Mouse (Mus musculus) cortical plate, adult 2 months (tissue): ENCODE measurements around the gene Ireb2. TPM values are rescaled to one million over a fixed set of nuclear protein-coding genes. Genes with fewer than 3 reads are reported as not detected.
"Not testable (repeated sequence)": the region's sequence is repeated elsewhere in the genome, so short reads cannot be mapped to it uniquely, and the experiment has no call there.

ENCODE experiments used
- H3K27ac ChIP-seq: fragments of 200-500 bp; 2 replicates; pipeline ENCODE4 v1.5.1; 2012; ENCODE audit warnings: low read length, control low read depth, inconsistent platforms; ENCODE audit not compliant: insufficient read depth
- H3K4me1 ChIP-seq: fragments of 200-500 bp; 2 replicates; pipeline ENCODE4 v1.6.1; 2011; ENCODE audit warnings: low read length; ENCODE audit not compliant: control insufficient read depth, insufficient read depth
- H3K4me3 ChIP-seq: fragments of 200-500 bp; 2 replicates; pipeline ENCODE4 v1.5.1; 2011; ENCODE audit warnings: mild to moderate bottlenecking, low read length, control low read depth; ENCODE audit not compliant: insufficient read depth
- CTCF ChIP-seq: fragments of 200-500 bp; IDR thresholded peaks from 2 replicates; pipeline ENCODE4 v1.5.1; 2011; ENCODE audit warnings: mild to moderate bottlenecking, control low read depth, low read length; ENCODE audit not compliant: insufficient read depth; ENCODE audit errors: extremely low read depth
- POLR2A ChIP-seq: fragments of 200-500 bp; IDR thresholded peaks from 2 replicates; pipeline ENCODE4 v1.6.1; 2011; ENCODE audit warnings: mild to moderate bottlenecking, low read length, control low read depth; ENCODE audit not compliant: insufficient read depth; ENCODE audit errors: extremely low read depth
- polyA plus RNA-seq: library from polyadenylated mRNA; depleted of rRNA; stranded (reverse); fragments of >200 nt; gene quantifications from 2 replicates; pipeline ENCODE4 v1.2.3, GENCODE M21; 2012; rRNA removed

Ireb2 gene
- 22.6 and 23.2 TPM in 2 replicates for polyA plus RNA-seq

DNA sequence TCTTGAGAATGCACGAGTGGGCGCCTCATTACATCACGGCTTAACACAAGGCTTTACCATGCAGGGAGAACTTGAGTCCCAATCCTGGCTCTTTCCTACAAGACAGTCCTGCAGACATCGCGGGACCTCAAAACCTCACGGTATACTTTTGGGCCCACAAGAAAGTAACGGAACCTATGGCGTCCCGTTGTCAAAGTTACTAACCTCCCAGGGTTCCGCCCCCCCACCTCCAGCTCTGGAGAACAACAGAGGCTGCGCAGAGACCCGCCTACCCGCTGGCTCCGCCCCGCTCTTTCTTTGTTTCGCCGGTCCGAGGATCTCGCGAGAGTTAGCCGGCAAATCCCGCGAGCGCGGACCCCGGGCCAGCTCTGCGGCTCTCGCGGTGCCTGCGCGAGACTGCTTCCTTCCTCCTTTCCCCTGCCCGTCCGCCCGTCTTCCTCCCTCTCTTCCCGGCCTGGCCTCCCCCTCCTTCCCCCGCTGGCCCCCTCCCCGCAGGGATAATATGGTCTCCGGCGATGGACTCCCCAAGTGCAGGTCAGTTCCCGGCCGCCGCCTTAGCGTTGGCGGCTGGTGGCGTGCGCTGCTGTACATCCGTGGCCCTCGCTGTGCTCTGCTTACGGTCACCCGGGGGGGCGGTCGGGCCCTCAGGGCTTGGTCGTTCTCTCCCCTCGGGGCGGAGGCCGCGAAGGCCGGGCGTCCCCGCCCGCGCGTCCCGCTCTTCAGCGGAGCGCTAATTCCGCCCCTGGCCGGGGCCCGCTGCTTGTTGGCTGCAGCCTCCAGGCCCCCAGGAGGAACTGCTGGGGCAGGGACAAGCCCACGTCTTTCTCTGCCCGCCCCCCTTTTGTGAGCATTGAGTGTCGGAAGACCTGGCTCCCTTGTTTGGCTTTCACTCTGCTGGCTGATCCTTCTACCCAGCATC lies at the start of gene Ireb2:
Ireb2 (plus strand) TSS at position 427 of the 919 bp plus-strand sequence.
- H3K4me1 ChIP-seq, result peaks cover 5% of the 10 kb centered on the region; the same call in 1 of the 2 replicates
- H3K27ac ChIP-seq, result peak within 1 kb of the TSS; percentile 24; the same call in 1 of the 2 replicates
- peak within 1 kb of the TSS; percentile 88 for H3K4me3 ChIP-seq
- TF ChIP-seq POLR2A (peak; percentile 80), CTCF (no peak)

DNA sequence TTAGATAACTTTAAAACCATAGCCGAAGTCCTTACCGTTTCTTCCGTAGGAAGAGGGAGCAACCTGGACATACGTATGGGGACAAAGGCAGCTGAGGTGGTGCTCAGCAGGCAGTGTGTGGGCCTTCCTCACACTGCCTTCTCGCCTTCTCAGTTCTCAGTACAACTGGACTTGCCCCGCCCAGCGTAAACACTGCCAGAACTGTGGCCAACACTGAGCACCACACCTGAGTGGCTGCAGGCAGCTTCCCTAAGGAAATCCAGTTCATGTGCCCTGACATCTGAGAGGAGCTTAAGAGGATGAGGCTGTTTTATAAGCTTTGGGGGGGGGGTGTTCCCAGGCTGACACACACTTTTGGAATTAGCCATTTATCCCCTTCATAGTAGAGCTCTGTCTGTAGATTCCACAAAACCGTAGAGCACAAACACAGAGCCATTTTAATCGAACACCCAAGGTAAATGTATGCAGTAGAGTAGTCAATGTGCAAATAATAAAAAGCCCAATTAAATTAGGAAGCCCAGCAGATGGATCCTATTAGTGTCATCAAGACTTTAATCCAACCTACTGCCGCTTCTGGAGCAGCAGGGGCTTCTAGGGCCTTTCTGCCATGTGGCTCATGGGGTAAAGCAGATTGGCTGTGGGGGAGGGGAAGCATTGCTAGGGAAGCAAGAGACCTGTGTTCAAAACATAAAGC lies 46.9 kb upstream of the Ireb2 start:
- Histone ChIP-seq H3K4me3 (no peak overlapping the region), H3K4me1 (no peaks in the 10 kb centered on the region), H3K27ac (no peak overlapping the region)
- TF ChIP-seq POLR2A, result no peak
- no peak for TF ChIP-seq CTCF

DNA sequence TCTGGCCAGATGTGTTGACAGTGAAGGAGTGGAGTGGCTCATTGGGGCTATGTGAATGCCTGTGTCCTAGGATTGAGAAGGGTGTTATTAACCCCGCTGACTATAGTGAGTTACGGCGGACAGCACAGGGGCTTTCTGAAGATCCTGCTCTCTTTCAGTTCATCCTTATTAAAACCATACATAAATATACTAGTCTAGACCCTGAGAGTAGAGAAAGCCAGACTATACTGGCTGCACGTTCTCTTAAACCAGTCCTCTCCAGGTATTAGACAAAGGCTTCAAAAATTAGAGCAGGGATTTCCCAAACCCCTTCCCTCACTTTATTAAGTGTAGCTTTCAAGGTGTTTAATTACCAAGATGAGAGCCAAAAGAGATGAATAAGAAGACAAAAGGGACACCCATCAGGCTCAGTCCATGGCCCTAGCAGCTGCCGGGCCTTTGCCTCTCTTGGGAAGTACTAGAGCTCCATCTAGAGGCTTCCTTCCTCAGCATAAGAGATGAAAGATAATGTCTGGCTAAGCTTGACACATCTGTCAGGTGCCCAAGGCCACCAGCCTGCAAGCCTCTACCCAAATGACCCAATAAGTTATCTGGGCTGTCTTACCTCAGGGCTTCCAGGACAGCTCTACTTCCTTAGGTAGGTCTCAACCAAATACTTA lies 42.0 kb upstream of the Ireb2 start:
- Histone ChIP-seq H3K4me1 (no peaks in the 10 kb centered on the region), H3K27ac (no peak overlapping the region), H3K4me3 (no peak overlapping the region)
- TF ChIP-seq POLR2A (no peak), CTCF (peak; percentile 89)

DNA sequence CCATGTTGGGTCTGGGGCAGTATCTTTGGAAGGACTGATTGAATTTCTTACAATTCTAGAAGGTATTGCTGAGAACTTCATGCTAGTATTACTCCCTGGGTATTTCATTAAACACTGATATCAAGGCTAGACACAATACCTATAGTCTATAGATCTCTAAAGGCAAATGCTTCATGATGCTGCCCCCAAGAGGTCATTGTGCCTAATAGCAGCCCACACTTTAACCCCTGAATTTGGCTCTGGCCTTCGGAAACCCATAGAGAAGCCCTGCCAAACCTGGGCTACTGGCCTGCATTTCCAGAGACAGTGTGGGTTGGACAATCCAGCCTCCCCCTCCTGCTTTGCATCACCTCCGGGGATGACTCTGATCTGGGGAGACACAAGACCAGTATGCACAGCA lies 33.8 kb upstream of the Ireb2 start:
- Histone ChIP-seq H3K27ac (no peak overlapping the region), H3K4me1 (no peaks in the 10 kb centered on the region), H3K4me3 (no peak overlapping the region)
- TF ChIP-seq CTCF, result 0 out of 2 replicates have a peak, but pooled peaks have one; percentile 16
- no peak for TF ChIP-seq POLR2A

DNA sequence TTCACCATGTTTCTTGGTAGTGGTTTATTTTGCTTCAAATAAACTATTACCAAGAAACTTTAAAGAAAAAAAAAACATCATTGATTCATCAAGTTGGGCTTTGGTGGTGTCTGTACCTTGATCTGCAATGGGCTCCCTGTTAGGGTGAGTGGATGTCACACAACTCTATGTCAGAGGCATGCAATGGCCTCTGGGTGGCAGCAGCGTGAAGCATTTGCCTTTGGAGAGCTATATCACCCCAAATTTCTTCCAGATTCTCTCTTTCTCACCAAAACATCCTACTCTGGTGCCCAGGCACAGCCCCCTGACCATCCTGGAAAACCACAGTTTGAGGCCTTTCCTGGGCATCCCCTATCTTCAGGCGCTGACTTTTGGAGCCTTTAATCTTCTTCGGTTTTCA lies 33.0 kb upstream of the Ireb2 start:
- TF ChIP-seq CTCF (peak; percentile 82), POLR2A (no peak)
- Histone ChIP-seq H3K4me1 (no peaks in the 10 kb centered on the region), H3K4me3 (no peak overlapping the region), H3K27ac (no peak overlapping the region)

DNA sequence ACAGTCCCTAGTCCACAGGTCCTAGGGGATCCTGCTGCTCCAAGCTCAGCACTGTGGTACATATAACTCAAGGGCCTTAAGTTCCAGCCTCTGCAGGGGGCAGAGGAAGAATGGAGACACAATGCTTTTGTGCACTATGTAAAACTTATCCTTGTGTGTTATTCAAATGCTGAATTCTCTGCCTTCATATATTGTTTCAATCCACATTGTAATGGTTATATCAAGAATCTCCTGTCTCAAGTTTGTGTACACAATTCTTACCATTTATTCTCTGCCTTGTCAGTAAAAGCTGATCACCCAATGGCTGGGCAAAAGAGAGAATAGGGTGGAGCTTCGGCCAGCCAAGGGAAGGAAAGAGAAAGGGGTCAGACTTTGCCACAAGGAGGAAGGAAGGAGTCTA lies 29.8 kb upstream of the Ireb2 start:
- Histone ChIP-seq H3K4me1 (no peaks in the 10 kb centered on the region), H3K27ac (no peak overlapping the region), H3K4me3 (no peak overlapping the region)
- TF ChIP-seq CTCF (no peak), POLR2A (no peak)

DNA sequence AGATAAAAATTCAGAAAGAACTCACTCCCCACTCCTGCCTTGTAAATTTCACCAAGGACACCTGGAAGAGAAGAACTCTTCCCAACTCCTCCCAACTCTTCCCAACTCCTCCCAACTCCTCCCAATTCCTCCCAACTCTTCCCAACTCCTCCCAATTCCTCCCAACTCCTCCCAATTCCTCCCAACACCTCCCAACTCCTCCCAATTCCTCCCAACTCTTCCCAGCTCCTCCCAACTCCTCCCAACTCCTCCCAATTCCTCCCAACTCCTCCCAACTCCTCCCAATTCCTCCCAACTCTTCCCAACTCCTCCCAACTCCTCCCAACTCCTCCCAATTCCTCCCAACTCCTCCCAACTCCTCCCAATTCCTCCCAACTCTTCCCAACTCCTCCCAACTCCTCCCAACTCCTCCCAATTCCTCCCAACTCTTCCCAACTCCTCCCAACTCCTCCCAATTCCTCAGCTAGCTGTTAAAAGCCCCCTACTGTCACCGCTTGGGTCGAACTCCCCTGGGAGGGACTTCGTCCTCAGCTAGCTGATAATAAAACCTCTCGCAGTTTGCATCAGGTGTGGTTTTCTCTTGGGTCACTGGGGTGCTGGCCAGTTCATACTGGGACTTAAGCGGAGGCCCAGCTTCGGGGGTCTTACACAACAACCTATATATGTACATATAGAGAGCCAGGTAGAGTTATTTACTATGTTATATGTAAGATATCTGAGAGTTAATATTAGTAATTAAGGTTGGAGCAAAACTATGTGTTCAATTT lies 27.5 kb upstream of the Ireb2 start:
- not testable (repeated sequence) for H3K27ac ChIP-seq, H3K4me1 ChIP-seq, H3K4me3 ChIP-seq

DNA sequence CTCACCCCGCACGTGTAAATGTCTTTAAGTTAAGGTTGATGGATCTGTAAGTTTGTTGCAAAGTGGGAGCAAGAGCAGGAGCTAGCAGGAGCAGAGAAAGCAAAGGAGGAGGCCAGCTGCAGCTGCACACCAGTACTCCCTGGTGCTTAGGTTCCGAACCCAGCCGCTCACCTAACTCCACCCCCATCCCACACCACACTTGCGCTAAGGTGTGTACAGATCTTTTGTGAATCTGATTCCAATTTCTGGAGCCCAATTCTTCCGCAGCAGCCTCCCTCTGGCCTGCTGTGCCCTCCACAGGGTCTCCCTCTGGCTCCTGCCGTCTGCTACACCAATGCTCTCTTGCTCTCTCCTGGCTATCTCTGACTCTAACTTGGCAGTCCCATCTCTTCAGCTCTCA lies 25.8 kb upstream of the Ireb2 start:
- TF ChIP-seq POLR2A (no peak), CTCF (no peak)
- H3K4me3 ChIP-seq, result no peak overlapping the region
- no peak overlapping the region for H3K27ac ChIP-seq
- H3K4me1 ChIP-seq, result no peaks in the 10 kb centered on the region

DNA sequence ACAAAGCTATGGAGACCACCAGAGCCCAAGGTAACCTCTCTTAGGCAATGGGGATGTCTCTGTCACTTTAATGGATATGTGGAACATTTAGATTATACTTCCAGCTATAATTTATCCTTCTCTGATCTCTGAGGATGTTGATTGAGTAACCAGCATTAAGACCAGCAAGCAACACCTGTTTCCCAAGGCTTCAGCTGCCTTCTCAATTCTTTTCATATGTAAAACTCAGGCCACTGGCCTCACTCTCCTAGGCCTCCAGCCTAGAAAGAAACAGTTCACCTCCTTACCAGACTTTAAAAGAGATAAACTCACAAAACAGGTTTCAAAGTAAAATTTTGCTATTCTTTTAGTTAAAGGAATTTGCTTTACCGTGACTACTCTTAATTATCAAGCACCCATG lies 23.4 kb upstream of the Ireb2 start:
- Histone ChIP-seq H3K27ac (no peak overlapping the region), H3K4me3 (no peak overlapping the region), H3K4me1 (no peaks in the 10 kb centered on the region)
- TF ChIP-seq POLR2A (no peak), CTCF (no peak)
